Mouse (Mus musculus) stomach, embryonic 16.5 days (tissue): ENCODE results near the gene Nadsyn1. TPM values are rescaled to one million over a fixed set of nuclear protein-coding genes. Genes with fewer than 3 reads are reported as not detected.

ENCODE experiments used
- ATAC-seq: fragments of 200-750 bp; cut with Nextera tagmentation; 2 replicates; pipeline ENCODE4 v1.8.0; 2017; ENCODE audit warnings: moderate number of reproducible peaks, moderate TSS enrichment; ENCODE audit not compliant: insufficient read depth, low FRiP score
- H3K27ac ChIP-seq: fragments of 300-500 bp; sonication (generic); 2 replicates; pipeline ENCODE4 v1.5.1; 2014; ENCODE audit warnings: low read length
- H3K27me3 ChIP-seq: fragments of 300-500 bp; sonication (generic); 2 replicates; pipeline ENCODE4 v1.6.1; 2014; ENCODE audit warnings: low read length, control low read depth, mixed read lengths; ENCODE audit not compliant: control insufficient read depth, insufficient read depth
- H3K36me3 ChIP-seq: fragments of 300-500 bp; sonication (generic); 2 replicates; pipeline ENCODE4 v1.6.1; 2014; ENCODE audit warnings: low read length; ENCODE audit not compliant: control insufficient read depth, insufficient read depth
- H3K4me1 ChIP-seq: fragments of 300-500 bp; sonication (generic); 2 replicates; pipeline ENCODE4 v1.6.1; 2014; ENCODE audit warnings: low read length, control low read depth, mixed read lengths; ENCODE audit not compliant: control insufficient read depth, insufficient read depth
- H3K4me2 ChIP-seq: fragments of 300-500 bp; sonication (generic); 2 replicates; pipeline ENCODE4 v1.6.1; 2014; ENCODE audit warnings: low read depth, low read length, mixed read lengths
- H3K4me3 ChIP-seq: fragments of 300-500 bp; sonication (generic); replicated peaks from 2 replicates; pipeline ENCODE4 v1.5.1; 2014; ENCODE audit warnings: mild to moderate bottlenecking, low read length
- H3K9ac ChIP-seq: fragments of 300-500 bp; sonication (generic); 2 replicates; pipeline ENCODE4 v1.6.1; 2014; ENCODE audit warnings: low read length
- H3K9me3 ChIP-seq: fragments of 300-500 bp; sonication (generic); replicated peaks from 2 replicates; pipeline ENCODE4 v1.6.1; 2016; ENCODE audit warnings: low read length, control low read depth; ENCODE audit not compliant: control insufficient read depth
- WGBS: fragments of 180-500 bp; shearing (Covaris S2); extraction: QIAGEN DNeasy Blood & Tissue Kit; methylation state at CpG from one replicate; pipeline ENCODE4 v1.1.7; 2014; 5-methylcytosine and 5-hydroxymethylcytosine counted together
- microRNA-seq: library from miRNA; unstranded; fragments of <30 nt; microRNA quantifications from one replicate; pipeline ENCODE4, GENCODE M21; 2016
- polyA plus RNA-seq: library from polyadenylated mRNA; unstranded; fragments of >200 nt; fragmentation: Nextera tagmentation; extraction: Ambion mirVana; gene quantifications from 2 replicates; pipeline ENCODE4 v1.2.1, GENCODE M21; 2015

Nadsyn1 gene
- polyA plus RNA-seq, 1 experiment from 2014 or later = 11.1 TPM

DNA sequence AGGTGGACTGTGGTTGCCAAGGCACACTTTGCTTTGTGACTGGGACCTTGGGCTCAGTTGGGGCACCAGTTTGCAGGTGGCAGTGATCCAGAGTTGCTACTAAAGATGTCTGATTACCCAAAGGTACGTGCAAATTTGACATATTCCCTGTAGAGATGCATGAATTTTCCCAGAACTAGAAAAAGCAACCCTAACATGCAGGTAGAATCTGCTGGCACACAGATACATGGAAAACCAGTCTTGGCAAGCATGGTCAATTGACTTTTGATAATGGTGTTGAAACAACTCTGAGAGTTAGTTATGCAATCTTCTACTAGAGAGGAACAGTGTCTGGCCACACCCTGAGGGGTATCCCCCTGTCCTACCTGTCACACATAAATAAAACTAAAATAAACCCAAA lies 71.3 kb downstream of the Nadsyn1 start:
- Histone ChIP-seq H3K27me3 (no peaks in the 10 kb centered on the region), H3K36me3 (no peaks in the 10 kb centered on the region), H3K27ac (no peak overlapping the region), H3K4me1 (peaks cover 4% of the 10 kb centered on the region; the same call in 1 of the 2 replicates), H3K4me2 (no peak overlapping the region), H3K4me3 (no peak overlapping the region), H3K9me3 (no peaks in the 10 kb centered on the region), H3K9ac (no peak overlapping the region)
- ATAC-seq = no peak
- WGBS = 56% methylated on average over 1 of the region's 1 CpGs

DNA sequence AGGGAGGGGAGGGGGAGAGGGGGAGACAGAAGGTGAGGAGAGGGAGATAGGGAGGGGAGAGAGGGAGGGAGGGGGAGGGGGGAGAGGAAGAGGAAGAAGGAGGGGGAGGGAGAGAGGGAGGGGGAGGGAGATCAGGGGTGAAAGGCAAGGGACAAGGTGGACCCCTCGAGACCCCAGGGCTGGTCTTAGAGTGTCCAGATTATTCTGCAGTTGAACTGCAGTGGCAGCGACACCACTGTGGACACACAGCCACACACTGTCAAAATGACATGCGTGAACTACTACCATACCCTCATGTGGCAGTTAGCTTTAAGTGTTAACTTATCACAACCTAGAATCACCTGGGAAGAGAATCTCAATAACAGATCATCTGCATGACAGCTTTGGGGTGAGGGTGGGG lies 73.6 kb downstream of the Nadsyn1 start:
- WGBS = 63% methylated on average over 3 of the region's 3 CpGs
- Histone ChIP-seq H3K9me3 (no peaks in the 10 kb centered on the region), H3K9ac (no peak overlapping the region), H3K27me3 (no peaks in the 10 kb centered on the region), H3K36me3 (no peaks in the 10 kb centered on the region), H3K4me3 (no peak overlapping the region), H3K27ac (no peak overlapping the region), H3K4me1 (peaks cover 3% of the 10 kb centered on the region; the same call in 1 of the 2 replicates), H3K4me2 (no peak overlapping the region)
- ATAC-seq = no peak

- peak overlapping the region; percentile 50 for H3K4me2 ChIP-seq
- H3K27me3 ChIP-seq = no peaks in the 10 kb centered on the region
- peak overlapping the region; percentile 27 for H3K4me3 ChIP-seq
- H3K36me3 ChIP-seq = no peaks in the 10 kb centered on the region
- H3K27ac ChIP-seq = no peak overlapping the region
- peak; percentile 81 for ATAC-seq
- 3% methylated on average over 16 of the region's 16 CpGs for WGBS
- H3K9ac ChIP-seq = peak overlapping the region; percentile 50
- no peaks in the 10 kb centered on the region for H3K9me3 ChIP-seq
- peaks cover 3% of the 10 kb centered on the region; the same call in 1 of the 2 replicates for H3K4me1 ChIP-seq
These were observed 74.4 kb downstream of the Nadsyn1 start for GRCm38 (mm10) chr7:143748041-143748868.

Small RNAs within 50 kb of the gene (microRNA-seq; reads per million reads assigned to microRNA genes)
- gene Gm22064 = not detected

Other genes starting within 250 kb of the Nadsyn1 start
- 72.8 and 85.8 TPM in 2 replicates for gene Cars, start 222.8 kb downstream of the Nadsyn1 start, polyA plus RNA-seq
- gene Tnfrsf26, start 194.1 kb downstream of the Nadsyn1 start, polyA plus RNA-seq = 0.59 and 0.66 TPM in 2 replicates
- 6.2 and 6.4 TPM in 2 replicates for gene Tnfrsf22, start 173.2 kb downstream of the Nadsyn1 start, polyA plus RNA-seq
- gene Tnfrsf23, start 137.0 kb downstream of the Nadsyn1 start, polyA plus RNA-seq = 3.5 and 4.6 TPM in 2 replicates
- gene Osbpl5, start 65.9 kb downstream of the Nadsyn1 start, polyA plus RNA-seq = 43.5 and 52.2 TPM in 2 replicates
- not detected in 2 replicates for gene Mrgprg, start 55.9 kb downstream of the Nadsyn1 start, polyA plus RNA-seq
- gene Mrgpre, start 38.3 kb downstream of the Nadsyn1 start, polyA plus RNA-seq = 0.98 and 1.6 TPM in 2 replicates
- 42.4 and 47.7 TPM in 2 replicates for gene Dhcr7, start 296 bp upstream of the Nadsyn1 start, polyA plus RNA-seq
- gene Gm498, start 44.0 kb upstream of the Nadsyn1 start, polyA plus RNA-seq = not detected in 2 replicates
- gene Shank2, start 179.1 kb upstream of the Nadsyn1 start, polyA plus RNA-seq = 1.1 and 1.6 TPM in 2 replicates